Mouse (Mus musculus): ENCODE data around the gene H2-M10.6. TPM values are rescaled to one million over a fixed set of nuclear protein-coding genes. Genes with fewer than 3 reads are reported as not detected.
A peak's percentile ranks its signal among the peaks of the same experiment; 100 is the strongest.

H2-M10.6 gene
- polyA plus RNA-seq, 1 experiment: not detected

DNA sequence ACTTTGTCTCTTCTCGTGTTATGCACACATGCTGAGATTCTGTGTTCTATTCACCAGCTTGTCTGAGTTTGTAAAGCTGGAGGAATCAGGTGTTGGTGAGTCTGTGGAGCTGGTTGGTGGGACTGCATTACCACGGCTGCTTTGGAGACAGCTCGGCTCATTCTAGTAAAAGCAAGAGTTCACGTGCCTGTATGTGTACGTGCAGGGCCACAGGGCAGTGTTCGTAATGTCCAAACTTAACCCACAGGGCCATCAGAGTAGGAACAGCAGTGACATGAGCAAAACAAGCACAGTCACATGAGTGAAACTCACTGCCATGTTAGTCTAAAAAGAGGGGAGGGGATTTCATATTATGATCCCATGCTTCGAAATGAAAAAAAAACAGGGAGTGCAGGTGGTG is 31.7 kb downstream of the H2-M10.6 start:
- peak overlapping the region; percentile 37; the same call in 1 of the 2 replicates for H3K27ac ChIP-seq (ENCODE audit: control insufficient read depth, insufficient read depth, low read depth, low read length)
- TF ChIP-seq POLR2A (IDR thresholded peaks at IDR 0.05; ENCODE audit: control insufficient read depth, low read depth, low read length) (no peak), CTCF (IDR thresholded peaks at IDR 0.05; ENCODE audit: control insufficient read depth, insufficient read depth, insufficient replicate concordance, low read depth, low read length) (no peak)
- H3K36me3 ChIP-seq (ENCODE audit: control insufficient read depth, insufficient read depth, low read length): no peaks in the 10 kb centered on the region
- no peaks in the 10 kb centered on the region; the same call in 1 of the 2 replicates for H3K4me1 ChIP-seq (ENCODE audit: control insufficient read depth, insufficient read depth, low read length)
- no peak overlapping the region for H3K4me3 ChIP-seq (ENCODE audit: control insufficient read depth, low read depth, low read length)
- H3K27me3 ChIP-seq (ENCODE audit: control insufficient read depth, insufficient read depth, low read length): no peaks in the 10 kb centered on the region

DNA sequence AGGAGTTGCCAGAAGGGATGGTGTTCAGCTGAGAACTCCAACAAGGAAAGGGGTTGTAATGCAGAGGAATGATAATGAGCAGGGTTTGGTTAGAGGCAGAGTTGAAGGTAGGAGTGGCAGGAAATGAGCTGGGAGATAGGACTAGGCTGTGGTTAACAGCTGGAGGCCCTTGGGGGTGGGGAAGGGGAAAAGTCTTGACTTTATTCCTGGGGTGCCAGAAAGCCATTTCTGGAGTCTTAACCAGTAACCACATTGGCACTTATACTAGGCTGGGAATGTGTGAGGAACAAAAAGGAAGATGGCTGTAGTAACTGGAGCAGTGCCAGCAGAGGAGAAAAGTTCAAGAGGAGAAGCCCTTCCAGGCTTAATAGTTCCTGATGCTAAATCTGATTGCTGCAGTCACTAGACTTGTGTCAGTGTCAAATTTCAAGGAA is 32.3 kb downstream of the H2-M10.6 start:
- H3K4me1 ChIP-seq (ENCODE audit: control insufficient read depth, insufficient read depth, low read length): no peaks in the 10 kb centered on the region; the same call in 1 of the 2 replicates
- no peaks in the 10 kb centered on the region for H3K36me3 ChIP-seq (ENCODE audit: control insufficient read depth, insufficient read depth, low read length)
- H3K4me3 ChIP-seq (ENCODE audit: control insufficient read depth, low read depth, low read length): no peak overlapping the region
- peak overlapping the region; percentile 36 for H3K27ac ChIP-seq (ENCODE audit: control insufficient read depth, insufficient read depth, low read depth, low read length)
- H3K27me3 ChIP-seq (ENCODE audit: control insufficient read depth, insufficient read depth, low read length): no peaks in the 10 kb centered on the region
- TF ChIP-seq CTCF (IDR thresholded peaks at IDR 0.05; ENCODE audit: control insufficient read depth, insufficient read depth, insufficient replicate concordance, low read depth, low read length): no peak
- TF ChIP-seq POLR2A (IDR thresholded peaks at IDR 0.05; ENCODE audit: control insufficient read depth, low read depth, low read length): no peak

- no peak overlapping the region for H3K4me3 ChIP-seq (ENCODE audit: control insufficient read depth, low read depth, low read length)
- no peak overlapping the region; the same call in 1 of the 2 replicates for H3K27ac ChIP-seq (ENCODE audit: control insufficient read depth, insufficient read depth, low read depth, low read length)
These were observed 32.8 kb downstream of the H2-M10.6 start for GRCm38 (mm10) chr17:36844725-36845124.

GRCm38 (mm10) chr17:36848911-36849310 is 36.9 kb downstream of the H2-M10.6 start:
- Histone ChIP-seq H3K27me3 (ENCODE audit: control insufficient read depth, insufficient read depth, low read length) (no peaks in the 10 kb centered on the region), H3K4me3 (ENCODE audit: control insufficient read depth, low read depth, low read length) (no peak overlapping the region), H3K27ac (ENCODE audit: control insufficient read depth, insufficient read depth, low read depth, low read length) (no peak overlapping the region), H3K36me3 (ENCODE audit: control insufficient read depth, insufficient read depth, low read length) (no peaks in the 10 kb centered on the region), H3K4me1 (ENCODE audit: control insufficient read depth, insufficient read depth, low read length) (no peaks in the 10 kb centered on the region; the same call in 1 of the 2 replicates)
- TF ChIP-seq POLR2A (IDR thresholded peaks at IDR 0.05; ENCODE audit: control insufficient read depth, low read depth, low read length) (no peak), CTCF (IDR thresholded peaks at IDR 0.05; ENCODE audit: control insufficient read depth, insufficient read depth, insufficient replicate concordance, low read depth, low read length) (no peak)

More at GRCm38 (mm10) chr17:36844725-36845124, 32.8 kb downstream of the H2-M10.6 start:
- no peaks in the 10 kb centered on the region for H3K36me3 ChIP-seq (ENCODE audit: control insufficient read depth, insufficient read depth, low read length)
- H3K27me3 ChIP-seq (ENCODE audit: control insufficient read depth, insufficient read depth, low read length): no peaks in the 10 kb centered on the region
- TF ChIP-seq CTCF (IDR thresholded peaks at IDR 0.05; ENCODE audit: control insufficient read depth, insufficient read depth, insufficient replicate concordance, low read depth, low read length) (no peak), POLR2A (IDR thresholded peaks at IDR 0.05; ENCODE audit: control insufficient read depth, low read depth, low read length) (no peak)
- H3K4me1 ChIP-seq (ENCODE audit: control insufficient read depth, insufficient read depth, low read length): no peaks in the 10 kb centered on the region; the same call in 1 of the 2 replicates

DNA sequence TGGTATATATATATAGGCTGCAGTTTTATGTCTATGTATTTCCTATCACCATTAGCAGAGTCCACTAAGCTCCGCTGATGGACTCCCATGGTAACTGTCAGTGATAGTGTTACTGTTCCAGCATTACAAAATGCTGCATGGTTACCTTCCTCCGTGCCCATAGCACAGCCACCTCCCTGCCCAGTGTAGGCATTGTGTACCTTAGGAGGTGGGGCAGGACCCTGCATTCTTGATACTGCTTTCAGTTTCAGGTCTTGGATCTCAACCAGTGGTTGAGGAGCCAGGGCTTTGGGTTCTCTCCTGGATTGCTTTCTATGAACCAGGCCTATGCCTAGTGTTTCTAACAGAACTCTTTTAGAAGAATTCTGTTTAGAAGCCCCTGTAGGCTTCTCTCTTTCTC is 38.0 kb downstream of the H2-M10.6 start:
- TF ChIP-seq CTCF (IDR thresholded peaks at IDR 0.05; ENCODE audit: control insufficient read depth, insufficient read depth, insufficient replicate concordance, low read depth, low read length) (no peak), POLR2A (IDR thresholded peaks at IDR 0.05; ENCODE audit: control insufficient read depth, low read depth, low read length) (no peak)
- no peaks in the 10 kb centered on the region for H3K36me3 ChIP-seq (ENCODE audit: control insufficient read depth, insufficient read depth, low read length)
- no peaks in the 10 kb centered on the region; the same call in 1 of the 2 replicates for H3K4me1 ChIP-seq (ENCODE audit: control insufficient read depth, insufficient read depth, low read length)
- peak overlapping the region; percentile 27; the same call in 1 of the 2 replicates for H3K27ac ChIP-seq (ENCODE audit: control insufficient read depth, insufficient read depth, low read depth, low read length)
- H3K27me3 ChIP-seq (ENCODE audit: control insufficient read depth, insufficient read depth, low read length): no peaks in the 10 kb centered on the region
- H3K4me3 ChIP-seq (ENCODE audit: control insufficient read depth, low read depth, low read length): no peak overlapping the region

GRCm38 (mm10) chr17:36851200-36851599 is 39.2 kb downstream of the H2-M10.6 start:
- Histone ChIP-seq H3K4me3 (ENCODE audit: control insufficient read depth, low read depth, low read length) (no peak overlapping the region), H3K27ac (ENCODE audit: control insufficient read depth, insufficient read depth, low read depth, low read length) (no peak overlapping the region), H3K4me1 (ENCODE audit: control insufficient read depth, insufficient read depth, low read length) (no peaks in the 10 kb centered on the region; the same call in 1 of the 2 replicates), H3K36me3 (ENCODE audit: control insufficient read depth, insufficient read depth, low read length) (no peaks in the 10 kb centered on the region), H3K27me3 (ENCODE audit: control insufficient read depth, insufficient read depth, low read length) (no peaks in the 10 kb centered on the region)
- TF ChIP-seq CTCF (IDR thresholded peaks at IDR 0.05; ENCODE audit: control insufficient read depth, insufficient read depth, insufficient replicate concordance, low read depth, low read length) (no peak), POLR2A (IDR thresholded peaks at IDR 0.05; ENCODE audit: control insufficient read depth, low read depth, low read length) (no peak)

- Histone ChIP-seq H3K27ac (ENCODE audit: control insufficient read depth, insufficient read depth, low read depth, low read length) (no peak overlapping the region), H3K27me3 (ENCODE audit: control insufficient read depth, insufficient read depth, low read length) (no peaks in the 10 kb centered on the region), H3K4me3 (ENCODE audit: control insufficient read depth, low read depth, low read length) (no peak overlapping the region), H3K36me3 (ENCODE audit: control insufficient read depth, insufficient read depth, low read length) (no peaks in the 10 kb centered on the region), H3K4me1 (ENCODE audit: control insufficient read depth, insufficient read depth, low read length) (no peaks in the 10 kb centered on the region; the same call in 1 of the 2 replicates)
- TF ChIP-seq POLR2A (IDR thresholded peaks at IDR 0.05; ENCODE audit: control insufficient read depth, low read depth, low read length): no peak
- no peak for TF ChIP-seq CTCF (IDR thresholded peaks at IDR 0.05; ENCODE audit: control insufficient read depth, insufficient read depth, insufficient replicate concordance, low read depth, low read length)
These were observed 39.7 kb downstream of the H2-M10.6 start for GRCm38 (mm10) chr17:36851627-36852026.

Data from testis, adult 2 months (tissue).